Mouse (Mus musculus) embryo, embryonic 11.5 days (tissue): ENCODE measurements around the gene Olfr1037.
"Not testable (repeated sequence)": the region's sequence is repeated elsewhere in the genome, so short reads cannot be mapped to it uniquely, and the experiment has no call there.

Source experiments
- DNase-seq: peaks from one replicate; pipeline ENCODE4 v3.0.0-alpha.2; 2012; ENCODE audit warnings: low read depth, low spot score

Gene Olfr1037

DNA sequence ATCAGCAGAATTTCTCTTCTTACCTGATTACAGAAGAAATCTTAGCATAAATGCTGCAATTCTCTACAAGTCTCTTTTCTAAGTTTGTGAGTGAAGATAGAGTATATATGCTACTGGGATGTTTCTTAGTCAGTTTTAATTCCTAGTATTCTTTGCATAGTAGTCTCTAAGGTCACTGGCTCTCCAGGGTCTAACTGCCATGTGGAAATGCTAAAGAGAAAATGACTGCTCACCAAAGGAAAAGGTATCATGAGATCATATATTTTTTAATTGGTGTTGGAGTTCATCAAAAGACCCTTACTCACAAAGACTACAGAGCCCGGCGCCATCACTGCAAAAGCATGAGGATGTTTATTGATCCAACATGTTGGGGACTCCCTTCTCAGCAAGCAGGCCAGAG lies at the start of gene Olfr1037:
Gene Olfr1037, minus strand, starts transcription at position 101 of the 400 bp plus-strand sequence.
- no peak for DNase-seq

GRCm38 (mm10) chr2:86135828-86136227 lies 48.6 kb upstream of the Olfr1037 start, which contains the start of gene Olfr1039:
Olfr1039 (minus strand) TSS chr2:86135928.
- no peak for DNase-seq

DNA sequence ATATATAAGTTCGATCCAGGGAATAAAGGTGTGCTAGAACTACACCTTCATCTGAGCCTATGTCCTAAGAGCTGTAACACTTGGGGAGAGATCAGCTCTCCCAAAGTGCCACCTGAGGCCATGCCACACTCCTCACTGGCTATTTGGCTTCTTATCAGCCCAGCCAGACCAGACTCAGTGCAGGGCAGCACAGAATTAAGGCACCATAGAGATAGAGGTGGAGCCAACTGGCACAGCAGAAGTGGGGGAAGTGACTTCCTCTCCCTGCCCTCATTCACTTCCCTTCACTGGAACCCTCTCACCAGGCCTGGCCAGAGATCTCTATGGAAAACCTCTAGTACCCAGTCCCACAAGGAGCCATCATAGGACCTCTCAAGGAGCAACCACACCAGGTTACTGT lies 6.7 kb downstream of the Olfr1037 start:
- not testable (repeated sequence) for DNase-seq

GRCm38 (mm10) chr2:86073692-86074091 lies 13.5 kb downstream of the Olfr1037 start, which contains the start of gene Olfr1036:
Olfr1036 (plus strand) TSS chr2:86073992.
- DNase-seq: not testable (repeated sequence)

DNA sequence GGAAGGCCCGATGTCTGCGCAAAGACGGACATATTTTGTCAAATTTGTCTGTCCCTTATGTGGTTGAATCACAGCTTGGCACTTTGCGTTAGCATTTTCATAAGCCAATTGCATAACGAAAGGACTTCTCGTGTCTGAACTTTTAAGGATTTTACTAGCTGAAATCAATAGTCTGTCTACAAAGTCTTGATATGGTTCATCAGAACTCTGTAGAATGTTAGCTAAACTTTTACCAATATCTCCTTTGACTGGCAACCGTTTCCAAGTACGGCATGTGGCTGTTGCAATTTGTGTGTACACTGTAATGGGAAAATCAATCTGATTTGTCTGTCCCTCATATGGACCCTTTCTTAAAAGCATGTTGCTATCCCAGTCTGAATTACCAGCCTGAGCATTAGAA lies 17.0 kb downstream of the Olfr1037 start:
- DNase-seq: no peak

DNA sequence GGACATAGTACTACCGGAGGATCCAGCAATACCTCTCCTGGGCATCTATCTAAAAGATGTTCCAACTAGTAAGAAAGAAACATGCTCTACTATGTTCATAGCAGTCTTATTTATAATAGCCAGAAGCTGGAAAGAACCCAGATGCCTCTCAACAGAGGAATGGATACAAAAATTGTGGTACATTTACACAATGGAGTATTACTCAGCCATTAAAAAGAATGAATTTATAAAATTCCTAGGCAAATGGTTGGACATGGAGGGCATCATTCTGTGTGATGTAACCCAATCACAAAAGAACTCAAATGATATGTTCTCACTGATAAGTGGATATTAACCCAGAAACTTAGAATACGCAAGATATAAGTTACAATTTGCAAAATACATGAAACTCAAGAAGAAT lies 23.4 kb downstream of the Olfr1037 start:
- DNase-seq: not testable (repeated sequence)

GRCm38 (mm10) chr2:86050777-86051176 lies 36.4 kb downstream of the Olfr1037 start:
- DNase-seq: not testable (repeated sequence)

GRCm38 (mm10) chr2:86045561-86045960 lies 41.6 kb downstream of the Olfr1037 start, which contains the start of gene Olfr1034:
Olfr1034 (plus strand) TSS chr2:86045861.
- no peak for DNase-seq
